Mouse (Mus musculus) urinary bladder, postnatal 4 days (tissue): ENCODE results near the gene Meox1.

Source experiments
- DNase-seq, 2 experiments: peaks; one replicate each; pipeline ENCODE4 v3.0.0; 2021 to 2022; ENCODE audit warnings: low spot score in 2 of 2

Meox1 gene

GRCm38 (mm10) chr11:101898328-101898727 is 4.2 kb upstream of the Meox1 start:
- DNase-seq, result no peak

DNA sequence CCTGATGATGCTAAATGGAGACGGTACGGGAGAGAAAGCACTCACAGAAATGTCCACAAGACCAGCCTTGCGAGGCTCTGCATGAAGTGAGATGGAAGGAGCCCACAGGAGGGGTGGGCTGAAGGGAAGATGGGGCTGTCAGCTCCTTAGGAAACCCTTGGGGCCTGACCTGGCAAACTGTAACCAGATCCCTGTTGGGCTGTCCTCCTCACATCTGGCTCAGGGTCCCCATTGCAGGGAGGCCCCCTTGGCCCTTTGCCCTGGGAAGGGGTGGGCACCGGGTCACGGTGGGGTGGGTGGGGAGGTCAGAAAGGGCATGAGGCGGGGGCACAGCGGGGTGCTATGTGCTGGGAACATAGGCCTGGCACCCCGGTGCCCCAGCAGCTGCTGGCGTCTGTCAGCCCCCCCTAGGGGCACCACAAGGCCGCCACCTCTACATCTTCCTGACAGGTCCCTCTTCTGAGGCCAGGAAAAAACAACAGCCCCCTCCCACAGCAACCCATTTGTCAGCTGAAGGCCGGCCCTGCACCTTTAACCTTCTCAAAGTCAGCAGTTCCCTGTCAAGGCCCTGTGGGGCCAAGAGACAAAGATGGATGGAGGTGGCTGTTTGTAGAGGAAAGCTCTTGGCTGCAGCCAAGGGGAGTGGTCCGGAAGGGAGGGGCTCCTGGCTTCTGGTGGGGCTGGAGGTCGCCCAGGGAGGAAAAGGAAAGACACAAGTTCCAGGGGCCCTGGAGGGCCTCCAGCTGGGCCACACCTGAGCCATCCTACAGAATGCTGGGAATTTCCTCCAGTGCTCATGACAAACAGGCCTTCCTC is 2.6 kb upstream of the Meox1 start:
- DNase-seq, result no peak

- DNase-seq, result no peak
These were observed 614 bp downstream of the Meox1 start for GRCm38 (mm10) chr11:101893560-101893959.

DNA sequence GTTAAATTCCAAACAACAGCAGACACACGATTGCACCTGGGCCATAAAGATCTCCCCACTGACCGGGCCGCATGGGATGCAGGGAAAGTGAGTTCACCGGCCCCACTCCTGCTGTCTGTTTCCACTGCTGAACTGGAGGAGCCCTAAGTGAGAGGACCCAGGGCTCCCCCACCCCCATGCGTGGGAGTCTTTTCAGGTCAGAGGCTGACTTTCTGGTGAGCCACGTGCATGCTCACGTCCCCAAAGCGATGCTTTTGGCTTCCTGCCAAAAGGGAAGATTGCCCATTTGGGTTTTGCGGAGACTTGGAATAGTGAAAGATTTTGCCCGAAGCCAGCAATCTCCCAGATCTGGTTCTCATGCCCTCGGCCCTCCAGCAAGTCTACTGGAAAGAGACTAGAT is 2.7 kb downstream of the Meox1 start:
- no peak for DNase-seq

DNA sequence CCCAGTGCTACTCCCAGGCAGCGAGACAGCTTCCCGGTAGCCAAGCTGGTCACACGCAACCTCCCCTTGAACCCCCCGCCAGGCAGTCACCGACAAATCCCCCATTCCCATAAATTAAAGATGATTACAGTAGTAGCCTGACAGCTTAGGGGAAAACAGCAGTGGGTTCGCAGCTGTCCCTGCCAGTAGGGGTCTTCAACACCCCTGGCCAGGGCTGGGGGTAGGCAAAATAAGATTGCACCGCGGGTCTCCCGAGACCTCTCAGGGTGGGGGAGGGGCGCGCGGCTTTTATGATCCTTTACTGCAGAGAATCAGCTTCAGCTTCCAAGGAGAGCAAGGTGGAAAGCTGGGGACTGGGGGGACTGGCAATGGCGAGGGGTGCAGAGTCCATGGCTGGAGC is 4.4 kb downstream of the Meox1 start:
- no peak for DNase-seq

DNA sequence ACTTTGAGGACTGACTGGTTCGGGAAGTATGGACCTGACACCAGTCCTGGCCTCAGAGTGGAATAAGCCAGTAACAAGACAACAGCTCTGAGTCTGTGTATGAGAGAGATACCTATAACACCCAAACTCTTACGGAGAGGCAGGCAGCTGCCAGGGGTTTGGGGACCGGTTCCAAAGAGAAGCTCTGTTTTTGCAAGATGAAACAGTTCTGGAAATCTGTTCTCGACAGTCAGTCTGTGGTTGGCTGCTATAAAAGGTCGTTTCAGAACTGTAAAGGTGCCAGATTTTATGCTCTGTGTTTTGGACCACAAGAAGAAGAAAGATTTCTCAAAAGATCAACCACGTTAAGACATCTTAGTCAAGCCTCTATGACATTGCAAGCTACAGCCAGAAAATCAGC is 5.4 kb downstream of the Meox1 start:
- DNase-seq, result no peak

DNA sequence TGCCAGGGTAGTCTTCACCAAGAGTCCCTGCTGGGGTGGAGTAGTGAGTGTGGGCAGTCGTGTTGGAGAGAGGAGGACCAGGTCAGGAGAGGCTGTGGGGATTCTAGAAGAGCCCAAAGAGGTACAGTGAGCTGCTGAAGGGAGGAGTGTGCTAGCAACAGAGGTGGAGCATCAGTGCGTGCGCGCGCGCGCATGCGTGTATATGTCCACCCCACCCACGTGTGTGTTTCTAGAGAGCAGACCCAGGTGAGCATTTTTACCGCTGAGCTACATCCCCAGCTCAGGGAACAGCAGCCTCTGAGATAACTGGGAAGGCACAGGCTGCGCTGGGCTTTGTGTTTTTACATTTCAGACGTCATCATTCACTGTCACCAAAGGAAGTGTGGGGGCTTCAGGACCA is 7.7 kb downstream of the Meox1 start:
- DNase-seq, result no peak

- no peak for DNase-seq
These were observed 8.3 kb downstream of the Meox1 start for GRCm38 (mm10) chr11:101885881-101886319.

DNA sequence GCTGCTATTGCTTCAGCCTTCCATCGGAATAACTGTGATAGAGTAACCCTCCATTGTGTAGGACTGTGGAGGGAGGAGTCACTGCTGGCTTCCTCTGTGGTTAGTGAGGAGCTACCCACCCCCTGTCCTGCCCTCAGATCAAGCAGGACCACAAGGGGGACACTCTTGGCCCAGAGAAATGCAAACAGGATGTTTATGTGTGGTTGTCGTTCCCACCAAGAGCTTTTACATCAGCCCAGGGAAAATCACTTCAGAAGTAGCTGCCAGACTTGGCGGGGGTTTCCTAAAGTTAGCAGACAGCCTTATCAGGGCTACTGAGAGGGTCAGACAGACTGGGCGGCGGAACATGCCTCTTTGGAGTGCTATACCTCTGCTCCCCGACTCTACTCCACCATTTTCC is 8.9 kb downstream of the Meox1 start:
- no peak for DNase-seq

DNA sequence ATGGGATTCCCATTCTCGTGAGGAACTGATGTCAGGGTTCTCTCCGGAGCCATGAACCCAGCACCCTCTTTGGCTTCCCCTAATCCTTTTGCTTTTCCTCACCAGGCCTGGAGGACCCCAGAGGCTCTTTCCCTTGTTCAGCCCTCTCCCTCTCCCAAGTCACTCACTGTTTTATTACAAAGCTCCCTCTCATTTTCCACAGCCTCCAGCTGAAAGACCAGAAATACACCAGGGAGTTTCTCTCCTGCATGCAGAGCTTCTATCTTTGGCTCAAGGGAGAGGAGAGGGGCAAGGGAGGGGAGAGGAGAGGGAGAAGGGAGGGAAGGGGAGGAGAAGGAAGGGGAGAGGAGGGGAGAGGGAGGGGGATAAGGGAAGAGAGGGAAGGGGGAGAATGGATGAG is 10.3 kb downstream of the Meox1 start:
- DNase-seq, result no peak

DNA sequence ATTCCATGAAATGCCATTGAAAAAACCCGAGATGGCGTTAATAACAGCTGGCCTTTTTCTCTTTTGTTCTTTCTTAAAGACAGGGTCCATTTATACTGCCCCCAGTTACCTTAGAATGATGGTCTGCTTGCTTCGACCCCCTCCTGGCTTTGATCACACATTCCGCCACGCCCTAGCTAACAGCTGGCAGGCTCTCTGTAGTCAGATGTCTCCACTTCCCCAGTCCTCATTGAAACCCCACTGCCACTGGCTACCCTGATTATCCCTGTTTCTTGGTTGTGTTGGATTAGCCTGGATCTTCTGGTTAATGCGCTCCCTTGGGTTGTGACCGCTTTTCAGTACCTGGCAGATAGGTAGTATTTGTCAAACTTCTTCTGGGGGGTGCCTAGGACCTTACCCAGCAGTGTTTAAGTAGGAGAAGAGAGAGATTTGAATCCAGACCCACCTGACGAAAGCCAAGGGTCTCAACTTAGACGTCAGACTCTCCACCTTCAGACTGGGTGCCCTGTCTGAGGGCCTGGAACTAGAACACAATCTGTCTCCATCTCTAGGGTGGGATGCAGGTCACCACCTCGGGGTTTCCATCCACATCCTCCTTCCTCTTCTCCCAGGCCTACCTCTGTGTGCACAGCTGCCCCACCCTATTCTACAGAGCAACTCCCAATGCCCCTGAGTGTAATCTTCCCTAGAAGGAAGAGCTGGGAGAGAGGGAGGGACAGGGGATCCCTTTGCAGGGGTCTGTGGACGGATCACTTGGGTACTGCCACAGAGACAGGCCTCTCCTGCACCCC is 11.5 kb downstream of the Meox1 start:
- DNase-seq, result no peak

DNA sequence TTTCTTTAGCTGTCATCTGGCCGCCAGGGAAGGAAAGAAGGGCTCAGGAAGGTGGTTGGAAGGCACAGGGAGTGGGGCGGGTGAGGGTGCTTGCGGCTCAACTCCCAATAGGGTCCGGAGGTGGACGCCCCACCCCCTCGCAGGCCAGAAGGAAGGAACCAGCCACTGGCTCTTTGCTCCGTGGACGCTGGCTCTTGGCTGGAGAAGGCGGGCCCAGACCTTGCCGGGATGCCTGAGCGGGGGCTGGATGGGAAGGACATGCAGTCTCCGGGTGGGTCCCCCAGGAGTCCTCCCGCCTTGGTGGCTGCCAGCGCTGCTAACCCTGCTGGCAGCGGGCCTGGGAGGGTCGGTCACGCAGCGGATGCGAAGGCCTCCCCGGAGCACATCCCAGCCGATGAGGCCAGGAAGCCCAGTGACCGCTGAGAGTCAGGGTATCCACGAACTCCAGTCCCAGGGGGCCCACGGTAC is 12.5 kb downstream of the Meox1 start:
- DNase-seq, result peak; percentile 78 to 84

DNA sequence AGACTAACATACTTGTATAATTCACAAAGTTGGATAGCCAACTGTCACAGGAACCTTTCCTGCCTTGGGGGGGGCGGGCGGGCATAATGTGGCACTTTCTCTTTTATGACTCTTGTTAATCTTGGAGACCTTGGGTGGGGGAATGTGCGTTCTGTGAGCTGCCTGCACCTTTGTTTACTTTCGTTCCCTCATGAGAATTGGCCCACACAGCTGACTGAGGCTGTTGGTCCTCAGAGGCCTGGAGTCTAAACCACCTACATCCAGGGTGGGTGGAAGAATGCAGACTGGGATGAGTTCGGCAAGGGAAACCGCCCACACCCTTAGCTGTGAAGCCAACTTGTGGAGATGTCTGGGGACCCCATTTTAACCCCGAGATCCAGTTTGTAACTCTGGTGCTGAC is 13.0 kb downstream of the Meox1 start:
- DNase-seq, result no peak

DNA sequence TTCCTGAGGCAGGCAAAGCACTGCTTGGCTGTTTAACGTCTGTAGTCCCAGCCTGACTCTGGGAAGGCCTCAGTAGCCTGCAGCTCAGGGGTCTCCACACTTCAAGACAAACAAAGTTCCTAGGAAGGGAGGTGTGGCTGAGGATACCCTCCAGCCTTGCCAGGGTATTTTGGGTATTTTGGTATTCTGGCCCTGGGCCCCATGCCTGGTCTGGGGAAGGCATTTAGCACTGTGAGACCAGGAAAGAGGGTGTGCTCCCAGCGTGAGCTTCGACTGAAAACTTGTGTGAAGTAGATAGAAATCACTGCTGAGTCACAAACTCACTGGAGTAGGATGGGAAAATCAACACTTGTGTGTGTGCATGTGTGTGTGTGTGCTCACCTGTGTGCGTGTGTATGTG is 14.5 kb downstream of the Meox1 start:
- DNase-seq, result no peak

GRCm38 (mm10) chr11:101878696-101879095 is 15.5 kb downstream of the Meox1 start:
- DNase-seq, result no peak

DNA sequence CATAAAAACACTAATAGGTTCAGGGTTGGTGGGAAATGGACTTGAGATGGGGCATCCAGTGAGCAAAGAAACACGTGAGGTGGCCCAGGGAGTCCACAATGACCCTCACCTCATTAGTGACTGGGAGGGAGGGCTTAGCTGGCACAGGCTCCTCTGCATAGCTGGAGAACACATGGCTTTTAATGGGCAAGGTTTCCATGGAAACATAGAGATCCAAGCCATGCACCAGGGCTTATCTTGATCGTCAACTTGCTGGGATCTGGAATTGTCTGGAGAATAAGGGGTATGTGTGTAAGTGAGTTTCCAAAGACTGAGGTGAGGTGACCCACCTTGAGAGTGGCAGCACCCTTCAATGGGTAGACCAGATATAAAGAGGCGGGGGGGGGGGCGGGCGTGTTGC is 19.2 kb downstream of the Meox1 start:
- no peak for DNase-seq

- DNase-seq, result no peak
These were observed 20.3 kb downstream of the Meox1 start for GRCm38 (mm10) chr11:101873909-101874308.

- no peak for DNase-seq
These were observed 22.7 kb downstream of the Meox1 start for GRCm38 (mm10) chr11:101871435-101871834.

- DNase-seq, result no peak
These were observed 24.0 kb downstream of the Meox1 start for GRCm38 (mm10) chr11:101870067-101870765.

DNA sequence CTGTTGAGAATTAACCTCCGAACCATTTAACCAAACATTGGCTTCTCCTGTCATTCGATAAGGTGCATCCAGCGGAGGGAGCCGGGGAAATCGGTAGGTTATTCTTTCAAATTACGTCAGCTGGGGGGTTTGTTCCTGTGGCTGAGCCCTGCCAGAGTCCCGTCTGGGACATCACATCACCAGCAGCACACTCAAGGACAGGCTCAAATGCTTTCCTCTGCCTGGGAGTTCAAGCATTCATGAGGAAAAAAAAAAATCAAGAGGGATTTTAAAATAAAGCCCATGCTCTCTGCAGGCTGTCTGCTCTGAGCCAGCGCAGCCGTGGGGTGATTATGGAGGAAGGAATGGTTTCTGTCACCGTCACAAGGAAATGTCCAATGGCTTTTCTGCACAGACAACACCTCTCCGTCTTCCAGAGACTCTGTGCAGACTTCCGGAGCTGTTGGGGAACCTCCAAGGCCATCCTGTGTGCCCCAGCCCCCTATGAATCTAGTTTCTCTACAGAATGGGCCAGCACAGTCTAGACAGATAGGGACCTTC is 26.6 kb downstream of the Meox1 start:
- DNase-seq, result no peak

- no peak for DNase-seq
These were observed 35.4 kb downstream of the Meox1 start for GRCm38 (mm10) chr11:101858742-101859141.
